Mouse (Mus musculus) liver, adult 2 months (tissue): Measurements from ENCODE around the gene Slc22a21.

Experiments used
- CTCF ChIP-seq: fragments of 200-500 bp; IDR thresholded peaks from 2 replicates; pipeline ENCODE4 v1.5.1; 2011; ENCODE audit warnings: low read depth, low read length, control low read depth
- POLR2A ChIP-seq: fragments of 200-500 bp; IDR thresholded peaks from 2 replicates; pipeline ENCODE4 v1.6.1; 2011; ENCODE audit warnings: low read length, control low read depth; ENCODE audit not compliant: insufficient read depth; ENCODE audit errors: extremely low read depth

DNA sequence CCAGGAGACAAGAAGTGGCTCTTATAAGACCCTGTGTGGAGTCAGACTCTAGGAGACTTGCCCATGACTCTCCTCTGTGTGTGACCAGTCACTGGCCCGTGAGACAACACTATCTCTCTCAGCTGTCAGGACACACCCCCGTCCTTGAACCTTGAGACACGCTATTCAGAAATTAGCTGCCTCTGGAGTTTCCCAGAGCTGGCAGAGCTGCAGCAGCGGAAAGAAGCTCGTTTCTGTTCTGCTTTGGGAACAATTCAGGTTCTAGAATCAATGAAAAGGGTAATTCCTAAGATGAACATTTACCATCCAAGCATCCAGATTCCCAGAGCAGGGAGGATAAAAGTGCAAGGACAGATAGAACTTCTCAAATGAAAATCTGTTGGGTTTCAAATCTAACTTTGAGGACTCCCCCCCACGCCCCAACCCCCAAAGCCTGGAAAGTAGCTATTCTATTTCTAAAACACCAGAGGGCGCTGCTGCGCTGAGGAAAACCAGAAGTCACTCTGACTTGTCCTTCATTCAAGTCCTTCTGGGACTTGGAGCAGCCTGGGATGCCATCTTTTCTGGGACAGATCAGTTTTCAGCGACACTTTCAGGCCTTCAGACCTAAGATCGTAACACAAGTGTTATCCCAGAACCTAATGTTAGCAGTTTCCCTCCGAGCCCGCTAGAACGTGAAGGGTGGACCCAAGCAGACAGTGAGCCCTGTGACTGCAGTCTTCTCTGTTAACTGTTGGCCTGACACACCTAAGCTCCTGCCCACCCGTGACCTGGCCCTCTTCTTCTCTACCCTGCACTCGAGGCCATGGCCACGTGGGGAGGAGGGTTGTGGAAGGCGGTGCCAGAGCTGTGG, 48.8 kb downstream of the Slc22a21 start:
- TF ChIP-seq CTCF (peak; percentile 53; the same call in 1 of the 2 replicates), POLR2A (no peak)
